Mouse (Mus musculus) testis, adult 2 months (tissue): Measurements from ENCODE around the gene Matn1. TPM values are rescaled to one million over a fixed set of nuclear protein-coding genes. Genes with fewer than 3 reads are reported as not detected.

ENCODE experiments used
- H3K27ac ChIP-seq: fragments of 200-500 bp; 2 replicates; pipeline ENCODE4 v1.5.1; 2012; ENCODE audit warnings: low read depth, low read length; ENCODE audit not compliant: control insufficient read depth, insufficient read depth
- H3K27me3 ChIP-seq: fragments of 200-500 bp; 2 replicates; pipeline ENCODE4 v1.6.1; 2012; ENCODE audit warnings: mild to moderate bottlenecking, low read length, moderate library complexity; ENCODE audit not compliant: control insufficient read depth, insufficient read depth
- H3K36me3 ChIP-seq: fragments of 200-500 bp; 2 replicates; pipeline ENCODE4 v1.6.1; 2012; ENCODE audit warnings: mild to moderate bottlenecking, low read length; ENCODE audit not compliant: control insufficient read depth, insufficient read depth
- H3K4me1 ChIP-seq: fragments of 200-500 bp; 2 replicates; pipeline ENCODE4 v1.6.1; 2012; ENCODE audit warnings: low read length; ENCODE audit not compliant: control insufficient read depth, insufficient read depth
- H3K4me3 ChIP-seq: fragments of 200-500 bp; 2 replicates; pipeline ENCODE4 v1.5.1; 2012; ENCODE audit warnings: low read depth, mild to moderate bottlenecking, low read length, moderate library complexity, mixed read lengths; ENCODE audit not compliant: control insufficient read depth
- CTCF ChIP-seq: fragments of 200-500 bp; IDR thresholded peaks from 2 replicates; pipeline ENCODE4 v1.5.1; 2012; ENCODE audit warnings: low read depth, mild to moderate bottlenecking, inconsistent platforms, low read length, moderate library complexity; ENCODE audit not compliant: control insufficient read depth, insufficient read depth, insufficient replicate concordance
- POLR2A ChIP-seq: fragments of 200-500 bp; IDR thresholded peaks from 2 replicates; pipeline ENCODE4 v1.6.1; 2012; ENCODE audit warnings: low read depth, mild to moderate bottlenecking, inconsistent platforms, low read length, moderate library complexity; ENCODE audit not compliant: control insufficient read depth
- polyA plus RNA-seq: library from polyadenylated mRNA; depleted of rRNA; stranded (reverse); fragments of >200 nt; gene quantifications from 2 replicates; pipeline ENCODE4 v1.2.3, GENCODE M21; 2012; rRNA removed

Gene Matn1
- not detected in 2 replicates for polyA plus RNA-seq

- TF ChIP-seq CTCF (no peak), POLR2A (no peak)
- no peaks in the 10 kb centered on the region for H3K36me3 ChIP-seq
- H3K27me3 ChIP-seq, result no peaks in the 10 kb centered on the region
- H3K27ac ChIP-seq, result no peak within 1 kb of the TSS
- no peaks in the 10 kb centered on the region for H3K4me1 ChIP-seq
- no peak within 1 kb of the TSS for H3K4me3 ChIP-seq
These were observed at the start of gene Matn1 for GRCm38 (mm10) chr4:130944112-130944511. Matn1 (plus strand) TSS chr4:130944385.

GRCm38 (mm10) chr4:130895701-130896100 lies 48.5 kb upstream of the Matn1 start:
- TF ChIP-seq POLR2A (no peak), CTCF (no peak)
- no peaks in the 10 kb centered on the region for H3K27me3 ChIP-seq
- H3K4me1 ChIP-seq, result no peaks in the 10 kb centered on the region
- no peak overlapping the region for H3K4me3 ChIP-seq
- no peaks in the 10 kb centered on the region for H3K36me3 ChIP-seq
- no peak overlapping the region for H3K27ac ChIP-seq

GRCm38 (mm10) chr4:130896372-130896771 lies 47.8 kb upstream of the Matn1 start:
- no peaks in the 10 kb centered on the region for H3K4me1 ChIP-seq
- H3K4me3 ChIP-seq, result no peak overlapping the region
- H3K27ac ChIP-seq, result no peak overlapping the region
- no peak for TF ChIP-seq POLR2A
- TF ChIP-seq CTCF, result peak; percentile 46; the same call in 1 of the 2 replicates
- no peaks in the 10 kb centered on the region for H3K27me3 ChIP-seq
- no peaks in the 10 kb centered on the region for H3K36me3 ChIP-seq

GRCm38 (mm10) chr4:130899383-130899781 lies 44.8 kb upstream of the Matn1 start:
- no peak overlapping the region for H3K4me3 ChIP-seq
- H3K27ac ChIP-seq, result no peak overlapping the region
- no peaks in the 10 kb centered on the region for H3K27me3 ChIP-seq
- no peaks in the 10 kb centered on the region for H3K36me3 ChIP-seq
- TF ChIP-seq POLR2A (no peak), CTCF (no peak)
- no peaks in the 10 kb centered on the region for H3K4me1 ChIP-seq

- no peaks in the 10 kb centered on the region for H3K36me3 ChIP-seq
- H3K4me1 ChIP-seq, result no peaks in the 10 kb centered on the region
- H3K27me3 ChIP-seq, result no peaks in the 10 kb centered on the region
- TF ChIP-seq POLR2A, result no peak
- no peak for TF ChIP-seq CTCF
- no peak overlapping the region for H3K4me3 ChIP-seq
- H3K27ac ChIP-seq, result no peak overlapping the region
These were observed 44.3 kb upstream of the Matn1 start for GRCm38 (mm10) chr4:130899782-130900427.

- no peak overlapping the region for H3K27ac ChIP-seq
- no peaks in the 10 kb centered on the region for H3K27me3 ChIP-seq
- TF ChIP-seq POLR2A (no peak), CTCF (no peak)
- no peaks in the 10 kb centered on the region for H3K4me1 ChIP-seq
- H3K36me3 ChIP-seq, result no peaks in the 10 kb centered on the region
- no peak overlapping the region for H3K4me3 ChIP-seq
These were observed 43.4 kb upstream of the Matn1 start for GRCm38 (mm10) chr4:130900746-130901145.

- Histone ChIP-seq H3K4me3 (no peak overlapping the region), H3K27ac (no peak overlapping the region), H3K4me1 (no peaks in the 10 kb centered on the region), H3K36me3 (no peaks in the 10 kb centered on the region), H3K27me3 (no peaks in the 10 kb centered on the region)
- TF ChIP-seq POLR2A, result no peak
These were observed 41.9 kb upstream of the Matn1 start for GRCm38 (mm10) chr4:130902289-130902781.

GRCm38 (mm10) chr4:130905025-130905424 lies 39.2 kb upstream of the Matn1 start:
- H3K36me3 ChIP-seq, result no peaks in the 10 kb centered on the region
- TF ChIP-seq POLR2A, result no peak
- TF ChIP-seq CTCF, result no peak
- no peak overlapping the region for H3K4me3 ChIP-seq
- no peaks in the 10 kb centered on the region for H3K4me1 ChIP-seq
- no peaks in the 10 kb centered on the region for H3K27me3 ChIP-seq
- H3K27ac ChIP-seq, result no peak overlapping the region

- Histone ChIP-seq H3K4me3 (no peak overlapping the region), H3K4me1 (no peaks in the 10 kb centered on the region), H3K36me3 (no peaks in the 10 kb centered on the region), H3K27me3 (no peaks in the 10 kb centered on the region), H3K27ac (no peak overlapping the region)
- TF ChIP-seq POLR2A (no peak), CTCF (no peak)
These were observed 38.3 kb upstream of the Matn1 start for GRCm38 (mm10) chr4:130905882-130906281.
